Mouse (Mus musculus) forebrain, embryonic 10.5 days (tissue): ENCODE results near the gene Cep164. TPM values are rescaled to one million over a fixed set of nuclear protein-coding genes. Genes with fewer than 3 reads are reported as not detected.
A peak's percentile ranks its signal among the peaks of the same experiment; 100 is the strongest.
"Not testable (repeated sequence)": the region's sequence is repeated elsewhere in the genome, so short reads cannot be mapped to it uniquely, and the experiment has no call there.

Experiments used
- DNase-seq: peaks from one replicate; pipeline ENCODE4 v3.0.0-alpha.2; 2017; ENCODE audit warnings: low spot score; ENCODE audit errors: extremely low spot score
- H3K27ac ChIP-seq: fragments of 300-500 bp; sonication (generic); 2 replicates; pipeline ENCODE4 v1.5.1; 2016; ENCODE audit warnings: mild to moderate bottlenecking
- H3K27me3 ChIP-seq: fragments of 300-500 bp; sonication (generic); 2 replicates; pipeline ENCODE4 v1.6.1; 2016; ENCODE audit warnings: mild to moderate bottlenecking; ENCODE audit not compliant: poor library complexity, severe bottlenecking
- H3K36me3 ChIP-seq: fragments of 300-500 bp; sonication (generic); replicated peaks from 2 replicates; pipeline ENCODE4 v1.6.1; 2016; ENCODE audit warnings: mild to moderate bottlenecking, moderate library complexity
- H3K4me1 ChIP-seq: fragments of 300-500 bp; sonication (generic); 2 replicates; pipeline ENCODE4 v1.6.1; 2016
- H3K4me3 ChIP-seq: fragments of 300-500 bp; sonication (generic); 2 replicates; pipeline ENCODE4 v1.5.1; 2016; ENCODE audit warnings: mild to moderate bottlenecking, moderate library complexity
- H3K9me3 ChIP-seq: fragments of 300-500 bp; sonication (generic); 2 replicates; pipeline ENCODE4 v1.6.1; 2016; ENCODE audit warnings: mild to moderate bottlenecking, moderate library complexity
- WGBS: fragments of 180-500 bp; shearing (Covaris S2); methylation state at CpG from one replicate; pipeline ENCODE4 v1.1.7; 2016; 5-methylcytosine and 5-hydroxymethylcytosine counted together
- polyA plus RNA-seq: library from polyadenylated mRNA; unstranded; fragments of >200 nt; fragmentation: Nextera tagmentation; extraction: Ambion mirVana; gene quantifications from 2 replicates; pipeline ENCODE4 v1.2.1, GENCODE M21; 2016

The Cep164 gene
- polyA plus RNA-seq, 1 experiment from 2014 or later, result 19.3 TPM

- whole genome bisulfite sequencing, result 90% methylated on average over 5 of the region's 5 CpGs
- no peak for DNase-seq
- Histone ChIP-seq H3K9me3 (no peaks in the 10 kb centered on the region), H3K27me3 (no peaks in the 10 kb centered on the region), H3K4me1 (peaks cover 4% of the 10 kb centered on the region; the same call in 1 of the 2 replicates), H3K36me3 (no peaks in the 10 kb centered on the region), H3K4me3 (no peak overlapping the region), H3K27ac (no peak overlapping the region)
Observed at GRCm38 (mm10) chr9:45846891-45847460, 18.5 kb upstream of the Cep164 start.

DNA sequence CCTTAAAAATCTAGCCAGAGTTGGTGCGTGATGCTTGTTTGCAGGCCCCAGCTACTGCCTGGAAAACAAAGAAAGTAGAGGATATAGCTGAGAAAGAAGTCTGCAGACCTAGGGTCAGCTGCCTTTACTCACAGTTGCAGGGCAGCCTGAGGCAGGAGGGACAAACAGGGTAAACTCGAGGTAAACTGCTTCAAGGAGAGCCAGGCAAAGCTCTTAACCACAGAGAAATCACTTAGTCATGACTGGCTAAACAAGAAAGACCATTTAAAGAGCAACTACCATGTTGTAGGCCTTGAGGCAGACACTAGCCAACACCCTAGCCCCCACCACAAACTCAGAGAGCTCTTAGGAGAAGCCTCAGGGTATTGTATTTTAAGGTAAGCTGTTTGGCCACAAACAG, 17.7 kb upstream of the Cep164 start:
- not testable (repeated sequence) for H3K36me3 ChIP-seq, H3K9me3 ChIP-seq, H3K4me1 ChIP-seq, DNase-seq, H3K4me3 ChIP-seq, H3K27ac ChIP-seq, H3K27me3 ChIP-seq
- WGBS, result 79% methylated on average over 2 of the region's 2 CpGs

GRCm38 (mm10) chr9:45845541-45845940, 17.1 kb upstream of the Cep164 start:
- Histone ChIP-seq H3K4me1 (peaks cover 14% of the 10 kb centered on the region), H3K27me3 (no peaks in the 10 kb centered on the region), H3K36me3 (no peaks in the 10 kb centered on the region), H3K27ac (no peak overlapping the region), H3K4me3 (no peak overlapping the region), H3K9me3 (no peaks in the 10 kb centered on the region)
- 88% methylated on average over 3 of the region's 3 CpGs for WGBS
- DNase-seq, result no peak

- H3K27ac ChIP-seq, result no peak overlapping the region
- H3K27me3 ChIP-seq, result no peaks in the 10 kb centered on the region
- no peaks in the 10 kb centered on the region for H3K9me3 ChIP-seq
- peaks cover 31% of the 10 kb centered on the region for H3K4me1 ChIP-seq
- WGBS, result 92% methylated on average over 1 of the region's 1 CpGs
- no peak overlapping the region for H3K4me3 ChIP-seq
- no peaks in the 10 kb centered on the region for H3K36me3 ChIP-seq
- no peak for DNase-seq
Observed at GRCm38 (mm10) chr9:45843780-45844179, 15.3 kb upstream of the Cep164 start.

DNA sequence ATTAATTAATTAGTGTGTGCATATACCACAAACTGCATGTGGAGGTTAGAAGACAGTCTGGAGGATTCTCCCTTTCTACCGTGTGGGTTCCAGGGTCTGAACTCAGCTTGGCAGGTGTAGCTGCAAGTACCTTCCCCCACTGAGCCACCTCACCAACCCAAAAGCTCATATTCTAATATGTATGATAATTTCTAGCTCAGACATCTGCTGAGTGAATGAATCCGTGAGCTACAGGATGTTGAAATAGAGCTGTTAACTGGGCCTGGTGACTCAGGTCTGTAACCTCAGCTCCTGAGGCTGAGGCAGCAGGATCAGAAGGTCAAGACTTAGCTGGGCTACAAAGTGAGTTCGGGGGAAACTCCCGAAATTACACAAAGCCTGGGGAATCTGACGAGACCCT, 14.5 kb upstream of the Cep164 start:
- Histone ChIP-seq H3K4me3 (no peak overlapping the region), H3K27me3 (no peaks in the 10 kb centered on the region), H3K9me3 (no peaks in the 10 kb centered on the region), H3K36me3 (no peaks in the 10 kb centered on the region), H3K27ac (no peak overlapping the region), H3K4me1 (peaks cover 37% of the 10 kb centered on the region)
- 87% methylated on average over 5 of the region's 5 CpGs for whole genome bisulfite sequencing
- no peak for DNase-seq

GRCm38 (mm10) chr9:45841458-45841857, 13.0 kb upstream of the Cep164 start:
- no peak overlapping the region for H3K27ac ChIP-seq
- no peaks in the 10 kb centered on the region for H3K9me3 ChIP-seq
- no peak for DNase-seq
- no peaks in the 10 kb centered on the region for H3K36me3 ChIP-seq
- H3K4me3 ChIP-seq, result no peak overlapping the region
- H3K27me3 ChIP-seq, result no peaks in the 10 kb centered on the region
- WGBS, result 88% methylated on average over 6 of the region's 6 CpGs
- H3K4me1 ChIP-seq, result peaks cover 39% of the 10 kb centered on the region

GRCm38 (mm10) chr9:45840331-45840730, 11.8 kb upstream of the Cep164 start:
- no peaks in the 10 kb centered on the region for H3K27me3 ChIP-seq
- H3K4me3 ChIP-seq, result peak overlapping the region; percentile 81; the same call in 1 of the 2 replicates
- H3K9me3 ChIP-seq, result no peaks in the 10 kb centered on the region
- no peaks in the 10 kb centered on the region for H3K36me3 ChIP-seq
- no peak for DNase-seq
- no peak overlapping the region for H3K27ac ChIP-seq
- H3K4me1 ChIP-seq, result peaks cover 36% of the 10 kb centered on the region
- 77% methylated on average over 5 of the region's 5 CpGs for WGBS

DNA sequence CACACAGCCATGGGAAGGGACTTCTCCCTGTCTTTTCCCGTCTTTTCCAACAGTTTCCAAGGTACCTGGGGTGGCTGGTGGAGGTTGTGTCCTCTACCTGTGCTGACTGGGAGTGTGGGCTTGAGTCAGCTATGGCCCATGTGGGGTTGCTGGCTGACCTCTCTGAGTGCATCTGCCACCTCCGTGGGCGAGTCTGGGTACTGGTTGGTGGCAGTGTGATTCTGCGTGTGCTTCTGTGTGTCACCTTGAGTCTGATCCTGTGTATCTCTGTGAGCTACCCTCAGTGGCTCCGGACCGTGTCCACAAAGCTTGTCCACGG, 11.4 kb upstream of the Cep164 start:
- DNase-seq, result no peak
- H3K27me3 ChIP-seq, result no peaks in the 10 kb centered on the region
- peaks cover 35% of the 10 kb centered on the region for H3K4me1 ChIP-seq
- no peaks in the 10 kb centered on the region for H3K9me3 ChIP-seq
- WGBS, result 71% methylated on average over 7 of the region's 7 CpGs
- H3K27ac ChIP-seq, result no peak overlapping the region
- peak overlapping the region; percentile 81 for H3K4me3 ChIP-seq
- no peaks in the 10 kb centered on the region for H3K36me3 ChIP-seq

GRCm38 (mm10) chr9:45839139-45839981, 10.9 kb upstream of the Cep164 start:
- Histone ChIP-seq H3K27me3 (no peaks in the 10 kb centered on the region), H3K36me3 (no peaks in the 10 kb centered on the region), H3K4me1 (peaks cover 35% of the 10 kb centered on the region), H3K9me3 (no peaks in the 10 kb centered on the region), H3K27ac (peak overlapping the region; percentile 83), H3K4me3 (peak overlapping the region; percentile 81)
- DNase-seq, result no peak
- WGBS, result 11% methylated on average over 17 of the region's 17 CpGs

DNA sequence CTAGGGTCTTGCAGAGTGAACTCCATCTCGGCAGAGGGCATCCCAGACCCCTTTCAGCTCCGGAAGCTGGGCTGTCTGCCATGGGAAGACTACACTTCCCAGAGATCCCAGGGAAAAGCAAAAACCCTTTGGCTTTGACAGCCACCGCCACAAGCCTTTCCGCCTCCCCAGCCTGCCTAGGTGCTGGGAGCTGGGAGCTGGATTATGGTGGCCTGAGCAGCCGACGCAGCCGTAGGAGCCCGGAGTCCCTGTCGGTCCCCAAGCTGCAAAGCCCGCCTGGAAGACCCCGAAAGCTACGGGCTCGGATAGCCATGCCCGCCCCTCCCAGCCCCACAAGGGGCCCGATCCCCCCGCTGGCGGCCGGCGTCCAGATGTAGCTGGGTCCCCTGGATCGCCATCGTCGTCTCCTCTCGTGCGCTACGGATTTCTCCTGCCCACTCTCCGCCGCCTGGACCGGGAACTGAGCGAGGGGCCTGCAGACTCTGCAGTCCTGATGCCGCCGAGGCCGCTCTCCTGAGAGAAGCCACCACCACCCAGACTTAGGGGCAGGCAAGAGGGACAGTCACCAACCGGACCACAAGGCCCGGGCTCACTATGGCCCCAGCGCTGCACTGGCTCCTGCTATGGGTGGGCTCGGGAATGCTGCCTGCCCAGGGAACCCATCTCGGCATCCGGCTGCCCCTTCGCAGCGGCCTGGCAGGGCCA, 10.1 kb upstream of the Cep164 start, which contains the start of gene Bace1:
Gene Bace1, plus strand, starts transcription at position 147 of the 705 bp plus-strand sequence.
- Histone ChIP-seq H3K9me3 (no peaks in the 10 kb centered on the region), H3K4me3 (peak within 1 kb of the TSS; percentile 81), H3K4me1 (peaks cover 35% of the 10 kb centered on the region), H3K27ac (peak within 1 kb of the TSS; percentile 83), H3K36me3 (no peaks in the 10 kb centered on the region), H3K27me3 (no peaks in the 10 kb centered on the region)
- under 1% methylated on average over 40 of the region's 40 CpGs for WGBS
- DNase-seq, result peak; percentile 77

DNA sequence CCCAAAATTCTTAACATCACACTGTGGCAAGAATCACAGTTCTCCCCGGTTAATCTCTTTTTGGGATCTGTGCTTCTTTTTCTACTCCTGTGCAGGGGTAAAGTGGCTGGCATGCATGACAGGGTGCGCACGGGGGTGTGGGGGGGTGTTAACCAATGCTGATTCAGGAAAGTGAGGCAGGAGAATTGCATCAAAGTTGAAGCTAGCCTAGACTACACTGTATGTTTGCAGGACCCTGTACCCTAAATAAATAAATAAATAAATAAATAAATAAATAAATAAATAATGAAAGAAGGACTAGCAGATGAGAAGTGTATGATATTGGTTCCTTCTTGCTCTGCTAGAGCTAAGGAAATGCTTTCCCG, 9.6 kb upstream of the Cep164 start:
- Histone ChIP-seq H3K27me3 (no peaks in the 10 kb centered on the region), H3K36me3 (no peaks in the 10 kb centered on the region), H3K4me3 (peak overlapping the region; percentile 81), H3K27ac (no peak overlapping the region; the same call in 1 of the 2 replicates), H3K4me1 (peaks cover 35% of the 10 kb centered on the region), H3K9me3 (no peaks in the 10 kb centered on the region)
- DNase-seq, result no peak
- WGBS, result 25% methylated on average over 4 of the region's 4 CpGs

DNA sequence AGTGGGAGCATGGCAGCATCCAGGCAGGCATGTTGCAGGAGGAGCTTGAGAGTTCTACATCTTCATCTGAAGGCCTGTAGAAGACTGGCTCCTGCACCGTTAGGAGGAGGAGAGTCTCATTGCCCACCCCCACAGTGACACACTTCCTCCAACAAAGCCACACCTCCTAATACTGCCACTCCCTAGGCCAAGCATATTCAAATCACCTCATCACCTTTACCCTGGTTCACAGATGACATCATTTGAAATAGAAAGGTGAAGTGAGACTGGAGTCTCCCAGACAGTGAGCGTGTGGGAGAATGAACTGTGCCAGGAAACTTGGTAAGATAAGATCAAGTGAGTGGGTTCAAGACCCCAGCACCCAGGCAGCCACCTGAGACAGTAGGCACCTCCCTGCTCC, 5.0 kb upstream of the Cep164 start:
- no peaks in the 10 kb centered on the region for H3K36me3 ChIP-seq
- WGBS, result 85% methylated on average over 2 of the region's 2 CpGs
- H3K4me1 ChIP-seq, result peaks cover 8% of the 10 kb centered on the region
- no peak overlapping the region for H3K4me3 ChIP-seq
- DNase-seq, result no peak
- peaks cover 3% of the 10 kb centered on the region; the same call in 1 of the 2 replicates for H3K9me3 ChIP-seq
- H3K27ac ChIP-seq, result no peak overlapping the region
- no peaks in the 10 kb centered on the region for H3K27me3 ChIP-seq

- Histone ChIP-seq H3K36me3 (no peaks in the 10 kb centered on the region), H3K4me3 (no peak overlapping the region), H3K27ac (no peak overlapping the region), H3K27me3 (no peaks in the 10 kb centered on the region), H3K9me3 (peaks cover 3% of the 10 kb centered on the region; the same call in 1 of the 2 replicates), H3K4me1 (peaks cover 8% of the 10 kb centered on the region)
- 85% methylated on average over 2 of the region's 2 CpGs for WGBS
- no peak for DNase-seq
Observed at GRCm38 (mm10) chr9:45832898-45833297, 4.4 kb upstream of the Cep164 start.
